Mouse (Mus musculus) heart, adult 8-10 months (tissue): ENCODE data around the gene Sec16b. TPM values are rescaled to one million over a fixed set of nuclear protein-coding genes. Genes with fewer than 3 reads are reported as not detected.
A peak's percentile ranks its signal among the peaks of the same experiment; 100 is the strongest.

ENCODE experiments used
- DNase-seq: peaks from one replicate; pipeline ENCODE4 v3.0.0; 2022; ENCODE audit warnings: low spot score
- total RNA-seq, 4 experiments: library from RNA; stranded (reverse); gene quantifications; 2 replicates each; pipeline ENCODE4 v1.2.4; 2022

Gene Sec16b
- total RNA-seq: 1 to 10 TPM in 1 of 4 experiments, under 1 TPM in 3; 0.82 to 1.9 (median 0.86) TPM

DNA sequence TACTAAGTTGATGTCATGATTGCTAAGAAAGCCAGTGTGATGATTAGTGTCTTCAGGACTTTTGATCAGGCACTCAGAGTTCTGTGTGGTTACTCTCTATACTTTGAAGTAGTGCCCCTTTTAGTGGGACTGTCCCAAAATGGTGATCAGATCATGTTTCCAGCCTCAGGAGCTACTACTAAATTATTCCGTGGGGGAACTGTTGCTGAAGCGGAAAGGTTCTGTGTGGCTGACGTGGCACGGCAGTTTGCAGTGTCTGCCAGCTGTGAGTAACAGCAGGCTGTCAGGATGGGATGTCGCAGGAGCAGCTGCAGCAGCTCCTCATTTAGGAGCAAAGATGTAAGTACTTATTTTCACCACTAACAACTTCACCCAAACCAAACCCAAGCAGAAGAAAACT is at the start of gene Sec16b:
Gene Sec16b (plus strand): TSS at position 207 of the 400 bp plus-strand sequence.
- peak; percentile 53 for DNase-seq

DNA sequence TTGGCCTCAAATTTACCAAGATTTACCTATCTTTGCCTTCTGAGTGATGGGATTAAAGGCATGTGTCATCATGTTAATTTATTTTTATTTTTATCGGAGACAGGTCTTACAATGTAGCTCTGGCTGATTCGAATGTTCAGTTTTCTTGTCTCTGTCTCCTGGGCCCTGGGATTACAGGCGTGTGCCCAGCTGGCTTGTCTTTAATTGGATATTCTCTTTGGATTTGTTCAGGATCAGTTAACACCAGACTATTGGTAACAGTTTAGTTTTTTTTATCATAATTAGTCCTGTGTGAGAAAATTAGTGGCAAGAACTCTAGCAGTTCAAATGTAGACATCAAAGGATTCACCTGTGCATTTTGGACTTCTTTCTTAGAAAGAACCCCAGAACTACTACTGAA is 48.7 kb upstream of the Sec16b start:
- DNase-seq: no peak

DNA sequence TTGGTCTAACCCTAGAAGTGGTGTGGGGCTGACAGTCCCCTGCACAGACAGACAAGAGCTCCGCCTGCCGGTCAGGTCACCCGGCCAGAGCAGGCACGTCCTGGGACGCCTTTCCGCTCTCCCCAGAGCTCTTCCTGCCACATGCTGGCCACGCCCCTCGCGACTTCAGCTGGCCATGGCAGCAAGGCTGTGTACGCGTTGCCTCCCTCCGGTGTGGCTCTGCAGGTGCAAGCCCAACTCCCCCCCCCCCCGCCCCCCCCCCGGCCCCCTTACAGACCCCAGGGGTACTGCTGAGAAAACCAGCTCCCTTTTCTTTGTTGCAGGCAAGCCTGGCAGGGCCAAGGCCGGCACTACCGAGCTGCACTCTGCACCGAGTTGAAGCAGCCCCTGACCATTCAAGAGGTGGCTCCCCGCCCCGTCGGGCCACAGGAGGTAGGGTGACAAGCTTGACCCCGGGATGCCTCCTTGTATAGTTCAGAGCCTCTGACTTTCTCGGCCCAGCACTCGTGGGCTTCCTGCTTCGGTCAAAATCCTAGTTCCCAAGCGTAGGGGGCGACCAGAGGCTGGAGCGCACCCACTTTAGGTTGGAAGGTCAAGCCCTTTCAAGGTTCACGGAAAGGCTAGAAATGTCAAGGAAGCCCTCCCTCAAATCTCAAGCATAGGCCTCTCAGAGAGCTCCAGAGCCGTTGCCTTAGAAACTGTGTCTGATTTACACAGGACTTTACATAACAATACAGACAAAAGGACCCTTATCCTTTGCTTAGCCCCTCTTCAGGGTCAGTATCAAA is 47.9 kb upstream of the Sec16b start, which contains the start of gene Cryzl2:
Gene Cryzl2 (plus strand): TSS at position 157 of the 788 bp plus-strand sequence.
- peak; percentile 79 for DNase-seq

DNA sequence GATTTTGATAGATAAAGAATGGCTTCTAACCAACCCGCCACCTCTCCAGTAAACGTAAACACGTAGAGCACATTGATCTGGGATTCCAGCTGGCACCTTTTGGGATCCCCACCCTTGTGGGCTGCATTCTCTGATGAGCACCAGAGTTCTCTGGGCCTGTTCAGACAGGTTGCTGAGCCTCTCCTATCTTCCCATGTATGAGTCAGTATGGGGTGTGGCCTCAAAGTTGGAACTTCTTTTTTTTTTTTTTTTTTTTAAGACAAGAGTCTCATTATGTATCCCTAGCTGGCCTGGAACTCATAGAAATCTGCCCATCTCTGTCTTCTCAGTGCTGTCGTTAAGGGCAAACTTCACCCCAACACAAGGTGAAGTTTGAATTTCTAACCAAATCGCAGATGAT is 46.6 kb upstream of the Sec16b start:
- no peak for DNase-seq

DNA sequence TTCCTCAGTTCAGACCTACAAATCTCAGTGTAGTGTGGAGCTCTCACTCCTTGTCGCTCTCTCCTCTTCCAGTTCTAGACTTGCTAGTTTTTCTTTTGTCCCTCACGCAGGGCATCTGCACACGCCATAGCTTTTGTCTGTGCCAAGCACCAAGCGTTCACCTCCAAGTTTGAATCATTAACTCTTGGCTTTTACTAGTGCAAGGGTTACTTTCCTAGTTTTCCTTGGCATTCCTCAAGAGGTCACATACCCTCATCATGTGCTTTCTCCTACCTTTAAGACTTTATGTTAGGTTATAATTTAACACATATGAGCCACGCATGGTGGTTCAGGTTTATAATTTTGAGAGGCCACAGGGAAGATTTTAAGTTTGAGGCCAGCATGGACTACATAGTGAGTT is 45.3 kb upstream of the Sec16b start:
- DNase-seq: no peak

DNA sequence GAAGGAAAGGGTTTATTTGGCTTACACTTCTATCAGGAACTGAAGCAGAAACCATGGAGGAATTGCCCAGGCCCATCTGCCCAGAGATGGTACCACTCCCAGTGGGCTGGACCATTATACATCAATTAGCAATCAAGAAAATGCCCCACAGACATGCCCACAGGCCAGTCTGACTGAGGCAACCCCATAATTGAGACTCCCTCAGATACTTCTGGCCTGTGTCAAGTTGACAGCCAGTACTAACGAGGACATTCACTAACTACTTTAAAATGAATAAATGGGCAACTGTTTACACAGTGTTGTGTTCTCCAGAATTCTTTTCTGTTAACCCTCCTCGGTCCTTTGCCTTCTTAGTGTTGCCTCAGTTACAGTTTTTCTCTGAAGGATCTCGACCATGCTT is 44.2 kb upstream of the Sec16b start:
- DNase-seq: no peak

DNA sequence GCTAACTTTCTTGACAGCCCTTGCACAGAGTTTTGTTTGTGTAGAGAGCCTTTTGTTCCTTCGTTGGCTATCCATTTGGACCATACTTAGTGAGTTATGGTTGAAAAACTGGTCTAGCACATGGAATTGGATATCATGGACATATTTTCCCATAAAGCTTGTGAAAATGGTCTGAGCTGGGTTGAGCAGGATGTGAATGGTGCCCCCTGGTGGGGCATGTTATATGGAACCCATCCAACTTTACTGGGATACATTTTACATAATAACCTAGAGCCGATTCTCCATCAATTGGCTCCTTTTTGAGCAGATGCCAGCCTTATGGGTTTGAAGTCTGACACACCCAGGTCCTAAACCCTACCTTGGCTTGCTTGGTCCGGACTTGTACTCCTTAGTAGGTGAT is 41.3 kb upstream of the Sec16b start:
- DNase-seq: peak; percentile 65

DNA sequence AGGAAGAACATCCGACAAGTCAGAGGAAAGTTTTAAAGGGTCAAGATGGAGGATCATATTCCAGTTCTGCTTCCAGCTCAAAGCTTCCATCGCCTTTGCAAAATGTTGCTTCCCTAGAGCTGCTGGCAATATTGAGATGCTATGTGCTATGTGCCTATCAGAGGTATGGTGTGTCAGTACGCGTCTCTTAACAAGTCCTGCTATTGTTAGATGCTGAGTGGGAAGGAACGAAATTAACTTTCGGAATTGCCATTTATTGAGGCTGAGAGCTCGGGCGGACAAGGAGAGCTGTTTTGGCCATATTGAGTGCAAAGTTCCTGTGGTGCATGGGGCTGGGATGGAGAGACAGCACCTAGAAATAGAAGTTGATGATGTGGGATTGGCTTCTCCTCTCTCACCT is 38.7 kb upstream of the Sec16b start:
- no peak for DNase-seq

DNA sequence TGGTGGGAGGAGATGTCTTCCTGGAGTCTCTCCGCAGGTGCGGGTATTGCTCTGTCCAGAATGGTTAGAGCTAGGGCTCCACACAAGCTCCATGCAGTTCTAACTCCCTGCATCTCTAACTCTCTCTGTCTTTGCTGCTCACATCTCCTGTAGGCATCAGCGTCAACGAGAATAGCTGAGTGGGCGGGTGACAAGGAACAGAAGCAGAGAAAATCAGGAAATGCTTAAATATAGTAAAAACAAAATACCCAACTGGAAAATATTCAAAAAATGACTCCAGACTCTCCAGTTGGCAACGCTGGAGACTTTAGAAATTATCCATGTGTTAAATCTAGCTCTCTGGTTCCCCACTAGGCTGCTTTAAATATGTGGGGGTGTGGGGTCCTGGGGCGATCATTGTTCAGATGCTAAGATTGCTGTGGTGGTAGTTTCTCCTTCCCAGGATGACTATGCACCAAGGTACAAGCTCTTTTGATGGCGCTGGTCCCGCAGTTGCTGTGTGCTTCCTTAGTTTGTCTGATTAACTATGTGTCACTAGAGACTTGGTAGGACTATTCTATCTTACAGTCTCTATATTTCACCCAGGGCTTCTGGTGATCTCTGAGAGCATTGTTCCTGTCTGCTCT is 35.7 kb upstream of the Sec16b start:
- no peak for DNase-seq

DNA sequence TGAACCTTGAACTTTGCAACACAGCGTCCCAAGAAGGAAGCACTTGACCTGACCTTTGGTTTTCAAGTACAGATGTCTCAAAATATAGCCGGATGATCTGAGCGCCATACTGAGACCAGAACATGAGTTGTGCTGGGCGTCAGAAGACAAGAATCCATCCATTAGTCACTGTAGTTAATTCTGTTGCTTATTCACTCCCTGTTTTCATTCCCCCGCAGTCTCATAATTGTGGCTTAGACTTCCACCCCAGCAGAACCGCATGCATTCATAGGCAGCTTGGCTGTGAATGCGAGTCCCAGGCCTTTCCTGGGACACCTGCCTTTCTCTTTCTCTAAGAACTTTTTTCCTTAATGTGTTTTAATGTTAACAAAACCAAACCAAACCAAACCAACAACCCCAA is 33.8 kb upstream of the Sec16b start:
- no peak for DNase-seq

DNA sequence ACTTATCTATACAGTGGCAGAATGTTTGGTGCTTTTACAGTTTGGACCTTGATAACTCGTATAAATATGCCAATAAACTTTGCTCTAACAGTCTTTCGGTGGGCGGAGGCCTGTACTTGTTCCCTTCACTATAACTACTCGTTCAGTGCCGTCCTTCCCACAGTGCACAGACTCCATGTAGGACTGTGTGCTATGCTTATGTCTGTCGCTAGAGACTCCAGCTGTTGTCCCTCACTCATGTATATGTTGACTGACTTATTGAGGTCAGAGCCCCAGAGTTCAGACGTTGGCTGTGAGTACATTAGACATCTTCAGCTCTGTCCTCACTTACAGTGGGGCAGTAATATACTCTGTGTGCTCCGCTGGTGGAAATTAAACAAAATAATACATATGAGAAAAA is 31.7 kb upstream of the Sec16b start:
- no peak for DNase-seq

DNA sequence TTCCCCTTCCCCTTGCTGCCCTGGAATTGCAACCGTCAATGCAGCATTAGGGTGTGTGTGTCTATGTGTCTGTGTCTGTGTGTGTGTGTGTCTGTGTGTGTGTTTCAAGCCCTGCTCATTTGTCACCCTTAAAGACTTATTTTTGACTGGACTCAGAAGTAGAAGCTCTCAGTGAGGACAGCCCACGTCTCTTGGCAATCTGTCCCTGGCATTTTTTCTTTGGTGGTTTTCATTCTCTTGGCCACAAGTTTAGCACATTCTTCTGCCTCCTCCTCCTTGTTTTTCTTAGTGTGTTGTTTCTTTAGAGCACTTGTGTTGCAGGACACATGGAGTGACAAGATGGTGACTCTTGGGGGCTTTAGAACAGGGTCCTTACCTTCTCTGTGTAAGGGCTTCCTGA is 30.3 kb upstream of the Sec16b start:
- DNase-seq: no peak

DNA sequence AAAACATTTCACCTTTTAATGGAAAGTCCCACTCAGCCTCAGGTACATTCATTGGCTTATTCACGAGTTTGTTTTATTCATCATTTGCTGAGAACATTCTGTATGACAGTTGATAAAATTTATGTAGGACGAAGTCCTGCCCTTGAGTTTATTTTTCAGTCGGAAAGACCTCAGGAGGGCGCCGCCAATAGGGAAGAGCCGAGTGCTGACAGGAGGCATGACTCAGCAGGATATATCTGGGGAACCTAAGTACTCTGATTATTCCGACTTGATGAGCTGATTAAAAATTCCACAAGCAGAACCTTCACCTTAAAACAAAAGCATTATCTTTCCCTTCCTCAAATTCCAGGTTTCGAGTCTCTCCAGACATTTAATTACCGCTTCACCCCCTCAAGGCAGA is 26.4 kb upstream of the Sec16b start:
- no peak for DNase-seq

DNA sequence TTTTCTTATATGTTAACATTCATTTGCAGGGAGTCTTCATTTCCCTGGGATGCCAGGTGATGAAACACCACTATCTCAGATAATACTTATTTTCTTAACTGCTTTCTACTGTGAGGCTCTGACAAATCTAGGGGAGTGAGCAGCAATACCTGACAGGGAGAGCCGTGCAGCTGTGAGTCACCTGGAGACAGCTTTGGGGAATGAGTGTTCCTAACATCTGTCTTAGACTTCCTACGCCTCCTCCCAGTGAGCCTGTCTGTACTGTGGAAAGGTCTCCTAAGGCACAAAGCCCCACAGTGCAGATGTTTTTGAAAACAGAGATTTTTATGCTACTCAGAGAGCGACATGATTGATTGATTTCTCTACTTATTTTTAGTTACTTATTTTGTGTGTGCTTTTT is 25.6 kb upstream of the Sec16b start:
- no peak for DNase-seq

DNA sequence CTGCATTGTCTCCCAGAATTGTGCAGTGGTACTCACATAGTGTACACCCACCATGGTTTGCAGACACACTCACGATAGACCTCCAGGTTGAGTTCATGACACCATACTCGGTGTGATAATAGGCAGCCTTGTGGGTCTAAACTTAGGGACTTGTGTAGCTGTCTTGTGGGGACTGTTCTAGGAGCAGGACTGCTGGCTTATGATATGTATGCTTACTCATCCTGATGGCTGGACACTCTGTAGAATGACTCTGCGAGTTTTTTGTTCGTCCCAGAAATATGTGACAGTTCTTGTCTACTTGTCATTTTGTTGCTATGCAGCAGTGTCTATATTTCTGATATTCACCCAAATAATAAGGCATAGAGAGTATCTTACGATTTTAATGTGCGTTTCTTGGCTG is 24.9 kb upstream of the Sec16b start:
- DNase-seq: no peak

DNA sequence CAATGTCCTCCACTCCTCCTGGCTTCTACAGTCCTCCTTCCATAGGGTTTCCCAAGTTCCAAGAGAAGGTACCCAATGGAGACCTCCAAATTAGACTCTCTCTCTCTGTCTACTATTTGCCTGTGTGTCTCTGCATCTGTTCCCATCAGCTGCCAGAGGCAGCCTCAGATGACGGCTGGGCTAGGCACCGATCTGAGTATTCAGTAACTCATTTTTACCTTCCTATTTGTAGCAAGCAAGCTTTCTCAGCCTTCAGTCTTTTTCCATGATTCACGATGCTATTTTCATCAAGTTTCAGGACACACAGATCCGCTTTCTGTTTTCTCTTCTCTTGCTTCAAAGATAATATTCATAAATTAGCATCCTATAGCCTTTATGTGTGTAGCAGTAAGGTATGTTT is 22.4 kb upstream of the Sec16b start:
- no peak for DNase-seq

DNA sequence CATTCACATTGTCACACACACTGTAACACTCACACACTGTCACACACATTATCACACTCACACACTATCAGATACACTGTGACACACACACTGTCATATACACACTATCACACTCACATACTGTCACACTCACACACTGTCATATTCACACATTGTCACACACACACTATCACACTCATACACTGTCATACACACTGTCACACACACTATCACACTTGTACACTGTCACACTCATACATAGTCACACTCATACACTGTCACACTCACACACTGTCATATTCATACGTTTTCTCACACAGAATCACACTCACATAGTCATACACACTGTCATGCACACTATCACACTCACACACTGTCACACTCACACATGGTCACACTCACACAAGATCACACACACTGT is 5.9 kb upstream of the Sec16b start:
- no peak for DNase-seq

DNA sequence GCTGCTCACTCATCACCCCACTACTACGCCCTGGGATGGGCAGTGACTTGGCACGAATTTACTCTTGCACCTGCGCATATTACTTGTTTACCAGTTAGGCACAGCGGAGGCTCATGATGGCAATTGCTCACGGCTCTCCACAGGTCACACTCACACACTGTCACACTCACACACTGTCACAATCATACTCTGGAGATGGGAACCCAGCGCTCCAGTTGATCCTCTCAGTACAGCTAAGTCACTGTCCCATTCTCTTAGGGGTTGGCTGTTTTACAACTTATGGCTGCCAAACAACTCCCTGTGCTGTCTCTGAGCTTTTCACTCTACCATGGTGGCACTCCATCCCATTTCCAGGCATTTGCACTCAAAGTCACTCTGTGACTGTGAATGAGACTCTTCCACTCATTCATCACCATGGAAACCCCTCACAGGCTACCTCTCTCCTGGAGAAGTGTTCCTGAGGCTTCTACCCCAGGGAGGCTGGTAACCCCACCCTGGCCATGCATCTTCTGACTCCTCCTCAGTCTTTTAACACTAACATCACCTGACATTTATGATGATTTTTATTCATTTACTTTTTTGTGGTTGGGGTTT is 5.1 kb upstream of the Sec16b start:
- no peak for DNase-seq

DNA sequence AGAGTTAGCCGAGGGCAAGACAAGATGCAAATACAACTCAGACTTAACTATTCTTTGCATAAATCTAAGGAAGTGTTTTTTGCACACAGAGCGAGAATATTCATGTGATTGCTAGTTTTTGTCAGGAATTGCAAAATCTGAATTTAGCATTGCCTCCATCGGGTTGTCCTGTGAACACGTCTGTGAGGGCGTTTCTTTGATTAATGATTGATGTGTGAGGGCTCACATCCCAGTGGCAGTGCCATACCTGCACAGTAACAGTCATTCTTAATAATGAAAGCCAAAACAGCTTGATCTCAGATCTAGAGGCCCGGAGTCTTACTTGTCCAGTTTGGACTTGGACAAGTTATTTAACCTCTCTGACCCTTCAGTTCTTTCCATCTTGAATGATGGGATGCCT is 3.5 kb upstream of the Sec16b start:
- no peak for DNase-seq

DNA sequence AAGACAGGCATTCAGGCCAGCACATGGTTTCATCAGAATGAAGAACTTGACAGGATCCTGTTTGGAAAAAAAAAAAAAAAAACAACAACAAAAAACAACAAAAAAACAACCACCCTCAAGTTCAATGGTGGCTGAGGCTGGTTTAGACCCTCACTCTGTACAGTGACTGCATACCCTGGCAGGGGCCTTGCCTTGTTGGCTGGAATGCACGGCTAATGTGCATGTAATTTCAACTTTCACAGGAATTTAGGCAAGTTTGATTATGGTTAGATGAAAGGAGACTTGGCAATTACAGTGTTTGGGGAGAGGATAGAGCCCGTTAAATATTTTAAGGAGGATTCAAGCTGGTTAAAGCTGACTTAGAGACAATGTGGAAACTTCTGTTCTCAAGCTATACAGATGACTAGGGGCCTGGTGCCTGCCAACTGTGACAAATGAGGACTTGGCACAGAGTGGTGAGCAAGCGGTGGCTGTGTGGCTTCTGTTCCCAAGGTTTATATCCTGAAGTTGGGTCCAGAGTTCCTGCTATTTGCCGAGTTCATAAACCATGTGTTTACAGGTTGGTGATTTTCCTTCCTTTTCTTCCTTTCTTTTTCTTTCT is 567 bp downstream of the Sec16b start:
- no peak for DNase-seq

DNA sequence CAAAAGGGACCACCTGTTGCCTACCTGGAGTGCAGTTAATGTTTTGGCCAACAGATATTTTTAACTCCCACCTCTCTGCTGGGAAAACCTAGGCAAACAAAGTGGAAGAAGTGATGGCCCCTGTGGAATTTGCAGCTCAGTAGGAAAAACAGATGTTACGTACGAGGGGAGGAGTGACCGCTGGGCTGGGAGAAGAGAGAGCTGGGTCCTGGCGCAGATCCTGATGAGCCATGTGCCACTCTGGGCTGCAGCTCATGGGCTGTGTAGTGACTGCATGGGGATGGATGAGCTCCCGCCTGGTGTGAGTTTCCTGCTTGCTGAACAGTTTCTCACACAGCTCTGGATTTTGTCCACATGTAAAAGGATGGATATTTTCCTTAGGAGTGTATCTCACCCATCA is 1.3 kb downstream of the Sec16b start:
- DNase-seq: peak; percentile 12

DNA sequence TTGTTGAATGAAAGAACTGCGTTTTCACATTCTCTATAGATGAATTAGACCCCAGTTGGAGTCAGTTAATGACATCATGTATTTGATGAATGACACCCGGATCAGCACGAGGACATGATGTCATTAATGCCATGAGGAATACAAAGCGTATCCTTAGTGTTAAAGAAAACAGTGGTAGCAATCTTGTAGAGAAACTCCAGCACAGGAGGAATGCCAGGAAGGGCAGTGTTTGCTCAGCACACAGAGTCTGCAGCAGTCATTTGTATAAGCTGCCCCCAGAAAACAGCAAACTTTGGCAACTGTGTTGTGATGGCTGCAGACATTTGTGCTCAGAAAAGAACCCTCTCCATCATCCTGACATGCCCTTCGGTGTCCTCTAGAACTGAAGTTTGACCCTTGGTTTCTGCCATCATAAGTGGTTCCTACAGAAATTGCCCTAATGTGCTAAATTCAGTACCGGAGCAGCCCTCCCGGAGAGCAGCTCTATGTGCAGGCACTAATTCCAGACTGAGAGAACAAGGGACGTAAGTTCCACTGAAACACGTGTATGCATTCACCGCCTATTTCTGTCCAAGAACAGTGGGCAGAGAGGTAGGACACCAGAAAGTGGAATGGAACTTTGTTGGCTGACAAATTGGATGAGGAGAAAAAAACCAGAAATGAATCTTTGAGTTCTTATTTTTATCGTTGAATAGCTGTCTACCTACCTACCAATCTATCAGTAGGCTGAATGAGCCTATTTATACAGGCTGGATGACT is 6.3 kb downstream of the Sec16b start:
- no peak for DNase-seq
